Mouse (Mus musculus) E14TG2a.4 (cell line): Measurements from ENCODE around the gene Tldc2.

Source experiments
- H3K27me3 ChIP-seq: 2 replicates; pipeline ENCODE4 v1.6.1; 2014; ENCODE audit warnings: low read length, control low read depth; ENCODE audit not compliant: insufficient read depth
- H3K36me3 ChIP-seq: 2 replicates; pipeline ENCODE4 v1.6.1; 2014; ENCODE audit warnings: low read length, control low read depth; ENCODE audit not compliant: insufficient read depth
- H3K4me1 ChIP-seq: replicated peaks from 2 replicates; pipeline ENCODE4 v1.6.1; 2014; ENCODE audit warnings: low read depth, low read length, control low read depth
- H3K4me3 ChIP-seq: replicated peaks from 2 replicates; pipeline ENCODE4 v1.5.1; 2014; ENCODE audit warnings: mild to moderate bottlenecking, low read length
- H3K9me3 ChIP-seq: 2 replicates; pipeline ENCODE4 v1.6.1; 2014; ENCODE audit warnings: low read length, control low read depth
- CTCF ChIP-seq: conservative IDR thresholded peaks from 2 replicates; pipeline ENCODE4 v1.5.1; 2014; ENCODE audit warnings: low read length
- NANOG ChIP-seq: IDR thresholded peaks from 2 replicates; pipeline ENCODE4 v1.6.1; 2014; ENCODE audit warnings: borderline replicate concordance, low read length, mixed read lengths
- POU5F1 ChIP-seq: IDR thresholded peaks from 2 replicates; pipeline ENCODE4 v1.6.1; 2014; ENCODE audit warnings: low read length, borderline replicate concordance

Gene Tldc2

GRCm38 (mm10) chr2:157087536-157088317 is 872 bp downstream of the Tldc2 start:
- Histone ChIP-seq H3K4me1 (peaks cover 15% of the 10 kb centered on the region), H3K4me3 (no peak overlapping the region), H3K36me3 (no peaks in the 10 kb centered on the region), H3K27me3 (peaks cover 67% of the 10 kb centered on the region), H3K9me3 (no peaks in the 10 kb centered on the region)
- no peak for TF ChIP-seq NANOG
- no peak for TF ChIP-seq POU5F1
- TF ChIP-seq CTCF: no peak

- H3K4me3 ChIP-seq: no peak overlapping the region
- no peaks in the 10 kb centered on the region for H3K36me3 ChIP-seq
- H3K4me1 ChIP-seq: peaks cover 11% of the 10 kb centered on the region
- H3K27me3 ChIP-seq: peaks cover 40% of the 10 kb centered on the region
- no peaks in the 10 kb centered on the region for H3K9me3 ChIP-seq
- TF ChIP-seq CTCF (no peak), NANOG (no peak), POU5F1 (no peak)
These were observed 5.2 kb downstream of the Tldc2 start for GRCm38 (mm10) chr2:157092024-157092423.

- no peaks in the 10 kb centered on the region for H3K36me3 ChIP-seq
These were observed 8.3 kb downstream of the Tldc2 start for GRCm38 (mm10) chr2:157095005-157095755.

GRCm38 (mm10) chr2:157099532-157100318 is 12.9 kb downstream of the Tldc2 start:
- Histone ChIP-seq H3K27me3 (no peaks in the 10 kb centered on the region), H3K4me1 (peaks cover 13% of the 10 kb centered on the region), H3K4me3 (no peak overlapping the region), H3K9me3 (no peaks in the 10 kb centered on the region), H3K36me3 (peaks cover 15% of the 10 kb centered on the region)
- TF ChIP-seq POU5F1 (no peak), NANOG (no peak), CTCF (no peak)

More at GRCm38 (mm10) chr2:157095005-157095755, 8.3 kb downstream of the Tldc2 start:
- Histone ChIP-seq H3K9me3 (no peaks in the 10 kb centered on the region), H3K4me3 (no peak overlapping the region), H3K27me3 (peaks cover 19% of the 10 kb centered on the region), H3K4me1 (peaks cover 17% of the 10 kb centered on the region)
- TF ChIP-seq NANOG (no peak), POU5F1 (no peak), CTCF (peak; percentile 84)

GRCm38 (mm10) chr2:157100319-157100605 is 13.4 kb downstream of the Tldc2 start:
- Histone ChIP-seq H3K9me3 (no peaks in the 10 kb centered on the region), H3K27me3 (no peaks in the 10 kb centered on the region), H3K36me3 (peaks cover 20% of the 10 kb centered on the region), H3K4me3 (peak overlapping the region; percentile 43; the same call in 1 of the 2 replicates), H3K4me1 (peaks cover 13% of the 10 kb centered on the region)
- TF ChIP-seq NANOG (no peak), CTCF (no peak), POU5F1 (no peak)

- H3K9me3 ChIP-seq: no peaks in the 10 kb centered on the region
- no peak overlapping the region for H3K4me3 ChIP-seq
- no peak for TF ChIP-seq CTCF
- TF ChIP-seq NANOG: no peak
- TF ChIP-seq POU5F1: no peak
- peaks cover 13% of the 10 kb centered on the region for H3K4me1 ChIP-seq
- H3K27me3 ChIP-seq: no peaks in the 10 kb centered on the region
- H3K36me3 ChIP-seq: peaks cover 25% of the 10 kb centered on the region
These were observed 14.8 kb downstream of the Tldc2 start for GRCm38 (mm10) chr2:157101650-157102049.

GRCm38 (mm10) chr2:157102256-157102655 is 15.4 kb downstream of the Tldc2 start:
- Histone ChIP-seq H3K27me3 (no peaks in the 10 kb centered on the region), H3K4me1 (peaks cover 16% of the 10 kb centered on the region), H3K9me3 (no peaks in the 10 kb centered on the region), H3K36me3 (peaks cover 29% of the 10 kb centered on the region), H3K4me3 (no peak overlapping the region)
- no peak for TF ChIP-seq POU5F1

GRCm38 (mm10) chr2:157104454-157104853 is 17.6 kb downstream of the Tldc2 start:
- Histone ChIP-seq H3K9me3 (no peaks in the 10 kb centered on the region), H3K4me3 (no peak overlapping the region), H3K4me1 (peaks cover 16% of the 10 kb centered on the region), H3K36me3 (peaks cover 48% of the 10 kb centered on the region), H3K27me3 (no peaks in the 10 kb centered on the region)
- TF ChIP-seq POU5F1 (no peak), CTCF (no peak), NANOG (no peak)
